Mouse (Mus musculus): Measurements from ENCODE around the gene Zfp872.
"Not testable (repeated sequence)": the region's sequence is repeated elsewhere in the genome, so short reads cannot be mapped to it uniquely, and the experiment has no call there.

Gene Zfp872

GRCm38 (mm10) chr9:22188025-22188611 lies at the start of gene Zfp872:
TSS of gene Zfp872 (plus strand) at chr9:22188090.
- no peak for DNase-seq (ENCODE audit: low read depth)

- DNase-seq (ENCODE audit: low read depth), result no peak
Measured at GRCm38 (mm10) chr9:22138480-22138879, 49.4 kb upstream of the Zfp872 start.

- no peak for DNase-seq (ENCODE audit: low read depth)
Measured at GRCm38 (mm10) chr9:22139746-22140145, 48.1 kb upstream of the Zfp872 start.

GRCm38 (mm10) chr9:22143108-22144037 lies 44.5 kb upstream of the Zfp872 start:
- peak; percentile 90 for DNase-seq (ENCODE audit: low read depth)

- DNase-seq (ENCODE audit: low read depth), result no peak
Measured at GRCm38 (mm10) chr9:22144304-22144965, 43.5 kb upstream of the Zfp872 start.

- DNase-seq (ENCODE audit: low read depth), result no peak
Measured at GRCm38 (mm10) chr9:22149426-22150248, 38.3 kb upstream of the Zfp872 start.

- not testable (repeated sequence) for DNase-seq (ENCODE audit: low read depth)
Measured at GRCm38 (mm10) chr9:22150249-22150693, 37.6 kb upstream of the Zfp872 start.

- no peak for DNase-seq (ENCODE audit: low read depth)
Measured at GRCm38 (mm10) chr9:22150946-22151345, 36.9 kb upstream of the Zfp872 start.

GRCm38 (mm10) chr9:22153810-22154209 lies 34.1 kb upstream of the Zfp872 start:
- DNase-seq (ENCODE audit: low read depth), result no peak

- DNase-seq (ENCODE audit: low read depth), result peak; percentile 81
Measured at GRCm38 (mm10) chr9:22155614-22156013, 32.3 kb upstream of the Zfp872 start.

- DNase-seq (ENCODE audit: low read depth), result peak; percentile 99
Measured at GRCm38 (mm10) chr9:22156497-22157245, 31.2 kb upstream of the Zfp872 start, which contains the start of gene Pigyl. TSS of gene Pigyl (plus strand) at chr9:22156846.

GRCm38 (mm10) chr9:22157516-22158265 lies 30.2 kb upstream of the Zfp872 start:
- no peak for DNase-seq (ENCODE audit: low read depth)

GRCm38 (mm10) chr9:22161299-22161698 lies 26.6 kb upstream of the Zfp872 start:
- DNase-seq (ENCODE audit: low read depth), result no peak

- no peak for DNase-seq (ENCODE audit: low read depth)
Measured at GRCm38 (mm10) chr9:22162305-22162704, 25.6 kb upstream of the Zfp872 start.

- DNase-seq (ENCODE audit: low read depth), result no peak
Measured at GRCm38 (mm10) chr9:22162912-22163311, 25.0 kb upstream of the Zfp872 start.

- DNase-seq (ENCODE audit: low read depth), result no peak
Measured at GRCm38 (mm10) chr9:22164711-22165668, 22.9 kb upstream of the Zfp872 start.

- no peak for DNase-seq (ENCODE audit: low read depth)
Measured at GRCm38 (mm10) chr9:22165964-22166363, 21.9 kb upstream of the Zfp872 start.

- DNase-seq (ENCODE audit: low read depth), result no peak
Measured at GRCm38 (mm10) chr9:22166686-22167085, 21.2 kb upstream of the Zfp872 start.

- DNase-seq (ENCODE audit: low read depth), result no peak
Measured at GRCm38 (mm10) chr9:22167751-22168150, 20.1 kb upstream of the Zfp872 start.

Data from c-Kit-positive CD71-negative TER-119-negative erythroid progenitor cells, embryonic 14.5 days (primary cell).